Mouse (Mus musculus) frontal cortex, postnatal 25 days (tissue): Measurements from ENCODE around the gene Dlat.

Experiments used
- DNase-seq, 2 experiments: peaks; one replicate each; pipeline ENCODE4 v3.0.0; 2022; ENCODE audit warnings: low spot score in 2 of 2

The Dlat gene

DNA sequence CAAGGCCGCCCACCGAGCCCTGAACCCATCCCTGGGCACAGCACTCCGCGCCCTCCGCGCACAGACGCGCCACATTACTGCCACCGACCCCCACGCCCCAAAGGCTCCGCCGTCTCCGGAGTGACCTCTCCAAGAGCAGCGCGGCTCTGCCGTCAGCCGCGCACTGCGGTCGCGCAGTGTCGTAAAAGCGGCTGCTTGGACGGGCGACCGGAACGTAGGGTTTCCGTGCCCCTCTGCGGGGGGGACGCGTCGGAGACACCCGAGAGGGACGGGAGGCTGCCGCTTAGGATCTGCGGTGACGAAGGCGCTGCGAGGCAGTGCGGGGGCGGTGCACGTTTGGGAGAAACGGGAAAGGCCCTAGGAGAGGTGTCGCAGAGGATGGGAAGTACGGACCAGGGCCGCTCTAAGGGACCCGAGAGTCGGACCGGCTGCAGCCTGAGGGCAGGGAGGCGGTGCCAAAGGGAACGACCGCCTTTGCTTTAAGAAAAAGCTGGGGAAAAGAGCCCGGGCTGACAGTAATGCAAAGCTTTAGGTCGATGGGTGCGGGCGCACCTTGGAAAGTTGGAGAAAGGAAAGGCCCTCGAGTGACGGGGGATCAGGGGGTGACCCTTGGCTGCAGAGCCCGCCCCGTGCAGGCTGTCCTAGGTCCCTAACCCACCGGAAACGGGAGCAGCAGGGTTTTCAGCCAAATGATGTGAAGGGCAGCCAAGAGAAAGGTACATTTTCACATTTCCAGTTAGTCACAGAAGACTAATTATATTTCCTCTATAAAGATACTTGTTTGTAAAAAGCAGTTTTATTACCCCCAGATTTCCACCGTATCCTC lies at the start of gene Dlat:
Gene Dlat (minus strand): TSS at position 389 of the 826 bp plus-strand sequence.
- peak; percentile 80 to 84 for DNase-seq

GRCm38 (mm10) chr9:50709108-50709507 lies 49.5 kb upstream of the Dlat start:
- DNase-seq = no peak

GRCm38 (mm10) chr9:50704907-50705306 lies 45.3 kb upstream of the Dlat start:
- no peak for DNase-seq

GRCm38 (mm10) chr9:50700921-50701691 lies 41.5 kb upstream of the Dlat start:
- DNase-seq = no peak

DNA sequence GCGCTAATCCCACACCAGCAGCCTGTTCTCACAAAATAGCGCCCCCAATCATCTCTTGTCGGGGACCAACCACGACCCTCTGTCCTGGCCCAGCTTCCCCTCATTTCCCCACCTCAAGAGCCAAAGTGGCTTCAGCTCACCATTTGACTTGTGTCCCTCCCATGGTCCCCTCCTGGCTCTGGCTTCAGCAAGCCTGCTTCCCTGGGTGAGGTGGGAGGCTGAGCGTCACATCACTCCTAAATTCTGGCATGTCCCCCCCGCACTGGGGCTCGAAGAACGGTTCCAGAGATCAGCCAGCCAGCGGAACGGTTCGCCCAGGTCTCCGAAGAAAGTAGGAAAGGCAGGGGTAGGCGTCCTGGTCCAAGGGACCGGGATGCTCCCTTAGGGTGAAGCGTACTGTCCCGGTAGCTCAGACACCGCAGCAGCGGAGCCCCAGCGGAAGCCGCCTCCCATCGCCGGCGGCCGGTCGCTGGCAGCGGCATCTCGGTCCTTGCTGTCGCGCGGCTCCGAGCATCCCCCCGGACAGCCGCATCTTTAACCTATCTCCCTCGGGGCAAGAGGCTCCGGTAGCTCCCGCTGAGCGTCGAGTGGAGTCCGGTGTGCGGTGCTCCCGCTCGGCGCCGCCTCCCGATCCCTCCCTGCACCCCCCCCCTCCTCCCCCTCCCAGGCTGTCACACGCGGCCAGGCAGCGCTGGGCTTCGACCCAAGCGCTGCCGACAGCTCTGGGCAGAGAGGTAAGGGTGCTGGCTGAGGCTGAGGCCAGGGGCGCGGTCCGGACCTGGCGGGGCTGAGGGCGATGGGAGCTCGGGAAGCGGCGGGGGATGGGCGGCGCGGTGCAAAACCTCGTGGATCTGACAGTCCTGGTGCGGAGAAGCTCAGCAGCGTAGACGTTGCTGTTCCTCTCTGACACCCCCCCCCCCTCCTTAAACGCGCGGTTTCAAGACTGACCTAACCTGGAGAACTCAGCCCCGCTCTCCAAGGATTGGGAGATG lies 39.1 kb upstream of the Dlat start:
- DNase-seq = peak; percentile 35 to 43

DNA sequence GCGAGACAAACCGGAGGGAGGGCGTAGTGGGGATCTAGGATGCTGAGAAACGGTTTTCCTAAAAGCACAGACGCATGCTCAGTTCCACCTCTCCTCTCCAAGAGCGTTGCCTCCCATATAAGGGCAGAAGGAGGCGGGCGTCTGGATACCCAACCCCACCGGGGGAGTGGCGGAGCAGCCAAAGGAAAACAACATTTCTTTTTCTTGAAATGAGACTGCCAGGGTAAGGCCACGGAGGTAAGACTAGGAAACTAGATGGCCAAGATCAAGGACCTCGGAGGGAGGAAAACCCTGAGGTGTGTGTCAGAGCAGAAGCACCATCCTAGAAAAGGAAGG lies 38.1 kb upstream of the Dlat start:
- DNase-seq = peak; percentile 58 to 69

DNA sequence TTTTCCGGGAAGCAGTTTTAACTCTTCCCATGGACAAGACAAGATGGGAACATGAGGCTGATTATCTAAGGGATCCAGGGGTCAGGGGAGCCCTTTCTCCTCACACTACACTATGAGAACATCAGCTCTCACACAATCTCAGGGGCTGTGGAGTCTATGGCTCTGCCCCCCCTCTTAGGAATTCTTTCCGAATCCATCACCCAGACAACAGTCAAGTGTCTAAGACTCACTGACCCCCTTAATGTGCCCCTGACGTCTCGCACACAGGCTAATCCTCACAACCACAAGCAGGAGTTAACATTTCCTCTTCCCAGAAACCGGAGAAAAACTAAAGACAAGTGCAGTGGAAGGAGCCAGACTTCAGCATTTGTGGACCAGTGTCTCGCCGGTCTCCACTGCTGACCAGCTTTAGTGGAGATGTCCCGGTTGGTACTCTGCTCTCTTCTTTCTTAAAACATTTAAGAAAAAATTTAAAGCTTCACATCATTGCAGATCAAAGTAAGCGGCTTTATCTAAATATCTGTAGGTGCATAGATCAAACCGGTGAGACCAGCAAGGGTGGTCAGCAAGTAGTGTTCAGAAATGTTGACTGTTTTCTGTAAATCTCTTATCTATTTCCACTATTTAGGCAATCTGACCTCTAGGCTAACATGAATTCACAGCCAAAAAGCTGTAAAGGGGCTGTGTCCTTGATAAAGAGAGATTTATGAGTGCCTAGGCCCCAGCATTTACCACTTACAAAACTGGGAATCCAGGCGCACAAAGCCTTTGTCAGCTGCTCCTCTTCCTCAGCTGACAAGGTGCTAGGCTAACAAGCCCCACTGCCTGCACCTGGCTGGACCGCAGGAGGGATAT lies 37.5 kb upstream of the Dlat start:
- no peak for DNase-seq

- no peak for DNase-seq
These were observed 35.6 kb upstream of the Dlat start for GRCm38 (mm10) chr9:50695153-50695552.

DNA sequence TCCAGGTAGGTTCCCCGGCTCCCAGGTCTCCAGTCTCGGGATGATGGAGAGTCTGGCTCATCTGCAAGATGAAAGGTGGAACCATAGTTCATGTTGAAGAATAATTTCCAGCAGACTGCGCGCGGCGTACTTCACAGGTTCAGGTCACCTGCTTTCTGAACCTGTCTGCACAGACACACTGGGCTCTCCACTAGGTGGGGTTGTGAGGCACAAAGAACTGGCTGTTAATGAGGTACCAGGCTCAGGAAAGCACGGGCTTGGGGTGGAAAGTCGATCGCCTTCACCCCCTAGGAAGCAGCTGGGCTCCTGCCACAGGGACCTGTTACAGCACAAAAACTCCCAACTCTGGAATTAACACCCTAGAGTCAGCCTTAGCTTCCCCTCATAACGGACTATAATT lies 34.1 kb upstream of the Dlat start:
- DNase-seq = no peak

DNA sequence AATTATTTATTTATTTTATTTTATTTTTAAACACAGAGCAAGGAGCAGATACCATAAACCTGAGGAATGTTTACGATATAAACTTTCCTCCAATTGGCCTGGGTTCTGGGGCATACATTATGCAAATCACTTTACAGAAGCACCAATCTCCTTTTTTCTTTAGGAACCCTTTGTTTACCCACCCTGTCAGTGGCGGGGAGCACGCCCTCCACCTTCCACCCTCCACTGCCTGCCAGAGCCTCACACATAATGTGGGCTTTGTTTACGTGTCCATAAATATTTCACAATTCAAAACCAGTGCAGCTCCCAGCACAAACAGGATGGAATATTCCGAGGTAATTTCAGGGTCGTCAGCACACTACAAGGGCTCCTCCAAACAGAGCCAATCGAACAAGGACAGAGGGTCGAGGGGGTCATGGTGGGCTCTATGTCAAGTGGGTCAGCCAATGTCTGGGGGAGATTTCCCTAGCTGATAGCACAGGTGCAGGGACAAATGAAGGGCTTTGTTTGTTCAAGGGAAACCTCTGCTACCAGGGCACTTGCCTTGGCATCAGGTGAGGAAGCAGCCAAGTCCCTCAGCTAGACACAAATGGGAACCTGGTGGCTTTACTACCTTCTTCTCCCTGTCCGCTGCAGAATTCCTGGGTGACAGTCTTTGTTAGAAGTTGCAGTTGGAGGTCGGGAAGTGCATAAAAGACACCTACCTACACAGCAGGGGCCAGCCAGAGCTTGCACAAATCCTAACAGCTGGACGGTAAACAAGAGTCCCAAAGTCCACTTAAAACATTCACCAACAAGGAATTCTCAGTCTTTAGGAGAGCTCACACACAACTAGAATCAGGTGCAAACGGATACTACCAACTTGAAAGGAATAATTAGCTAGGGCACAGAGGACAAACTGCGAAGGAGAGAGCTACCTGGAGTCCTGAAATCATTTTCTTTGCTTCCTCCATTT lies 33.3 kb upstream of the Dlat start:
- no peak for DNase-seq

DNA sequence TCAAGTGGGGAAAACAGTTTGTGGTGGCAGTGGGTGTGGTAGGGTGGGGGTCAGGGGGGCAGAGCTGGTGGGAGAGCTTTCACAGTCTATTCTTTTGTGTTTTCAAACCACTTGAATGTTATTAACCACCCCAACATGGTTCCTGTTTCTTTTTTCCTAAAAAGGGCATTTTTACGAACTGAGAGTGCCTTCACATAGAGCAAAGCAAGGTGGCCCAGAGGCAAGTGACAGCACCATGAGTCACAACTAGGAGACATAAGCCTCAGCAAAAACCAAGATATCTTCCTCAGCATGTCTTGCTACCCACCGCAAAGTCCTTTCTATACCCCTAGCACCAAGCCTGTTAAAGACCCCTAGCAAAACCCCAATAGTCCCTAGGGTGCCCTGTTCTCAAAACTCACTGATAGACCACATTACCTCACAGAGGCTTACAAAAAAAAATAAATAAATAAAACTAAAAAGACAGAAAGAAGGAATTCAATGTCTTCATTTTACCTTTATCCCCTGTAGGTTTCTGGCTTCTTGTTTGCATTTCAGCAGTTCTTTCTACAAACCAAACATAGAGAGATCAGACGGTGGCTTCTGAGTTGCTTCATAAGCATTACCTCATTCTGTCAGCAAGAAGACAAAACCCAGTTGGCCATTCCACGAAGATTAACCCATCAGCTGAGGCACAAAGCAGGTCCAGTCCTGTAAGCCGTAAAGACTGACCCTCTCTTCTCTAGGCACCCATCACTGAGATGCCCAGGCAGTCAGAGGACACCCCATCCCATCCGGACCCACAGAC lies 27.5 kb upstream of the Dlat start:
- DNase-seq = no peak

- no peak for DNase-seq
These were observed 22.1 kb upstream of the Dlat start for GRCm38 (mm10) chr9:50681727-50682126.

DNA sequence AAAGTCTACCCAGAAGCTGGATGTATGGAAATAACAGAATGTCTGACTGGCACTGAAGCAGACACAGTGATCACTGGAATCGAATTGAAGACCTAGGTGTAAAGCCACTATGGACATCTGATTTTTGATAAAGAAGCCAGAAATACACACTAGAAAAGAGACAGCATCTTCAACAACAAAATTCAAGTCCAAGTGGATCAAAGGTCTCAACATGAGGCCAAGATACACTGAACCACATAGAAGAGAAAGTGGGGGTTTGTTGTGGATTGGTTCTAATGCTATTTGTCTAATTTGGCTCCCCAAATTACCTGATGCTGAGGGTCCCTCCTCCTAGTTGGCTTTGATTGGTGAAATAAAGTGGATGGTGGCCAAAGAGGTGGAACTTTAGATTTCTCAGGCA lies 19.8 kb upstream of the Dlat start:
- DNase-seq = no peak

- DNase-seq = no peak
These were observed 15.2 kb upstream of the Dlat start for GRCm38 (mm10) chr9:50674771-50675170.

GRCm38 (mm10) chr9:50670690-50671089 lies 11.1 kb upstream of the Dlat start:
- DNase-seq = peak in 1 of 2 experiments; percentile 32

GRCm38 (mm10) chr9:50667579-50668498 lies 8.3 kb upstream of the Dlat start:
- no peak for DNase-seq

DNA sequence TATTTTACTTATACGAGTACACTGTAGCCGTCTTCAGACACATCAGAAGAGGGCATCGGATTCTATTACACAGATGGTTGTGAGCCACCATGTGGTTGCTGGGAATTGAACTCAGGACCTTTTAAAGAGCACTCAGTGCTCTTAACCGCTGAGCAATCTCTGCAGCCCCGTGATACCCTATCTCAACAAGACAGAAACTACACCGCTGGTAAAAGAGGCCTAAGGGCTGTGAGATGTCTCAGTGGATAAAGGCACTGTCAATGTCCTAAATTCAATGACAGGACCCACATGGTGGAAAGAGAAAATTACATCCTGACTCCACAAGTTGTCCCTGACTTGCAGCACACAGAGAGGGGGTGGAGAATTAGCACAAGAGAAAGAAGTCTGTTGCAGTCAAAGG lies 6.9 kb upstream of the Dlat start:
- no peak for DNase-seq

DNA sequence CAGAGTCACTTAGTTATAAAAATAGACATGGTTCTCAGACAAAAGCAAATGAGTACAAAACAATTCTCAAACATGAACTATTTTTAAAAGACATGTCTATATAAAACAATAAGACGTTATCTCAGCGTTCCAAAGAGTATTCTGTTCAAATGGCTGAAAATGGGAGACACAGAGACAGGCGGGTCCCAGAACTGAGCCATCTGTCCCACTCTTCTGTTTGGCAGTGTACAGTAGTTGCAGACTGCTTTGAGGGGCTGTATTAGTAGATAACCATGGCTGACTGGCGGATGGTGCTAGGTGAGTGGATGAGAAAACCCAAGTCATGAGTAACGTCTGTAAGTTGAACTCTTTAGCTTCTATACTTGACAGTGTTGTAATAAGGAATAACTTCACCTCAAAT lies 5.2 kb upstream of the Dlat start:
- DNase-seq = no peak
